Mouse (Mus musculus): ENCODE results near the gene Mgarp. TPM values are rescaled to one million over a fixed set of nuclear protein-coding genes. Genes with fewer than 3 reads are reported as not detected.
"Not testable (repeated sequence)": the region's sequence is repeated elsewhere in the genome, so short reads cannot be mapped to it uniquely, and the experiment has no call there.

Mgarp gene
- polyA plus RNA-seq, 1 experiment from 2014 or later, result 7.5 TPM

GRCm38 (mm10) chr3:51412457-51412856 is 15.9 kb upstream of the Mgarp start:
- WGBS, result 92% methylated on average over 7 of the region's 7 CpGs
- H3K36me3 ChIP-seq, result no peaks in the 10 kb centered on the region
- DNase-seq (ENCODE audit: low spot score), result no peak
- peaks cover 28% of the 10 kb centered on the region for H3K4me1 ChIP-seq (replicated peaks)
- no peak overlapping the region for H3K4me3 ChIP-seq
- H3K27me3 ChIP-seq (ENCODE audit: insufficient read depth, poor library complexity, severe bottlenecking), result no peaks in the 10 kb centered on the region
- no peak overlapping the region for H3K27ac ChIP-seq
- H3K9me3 ChIP-seq, result no peaks in the 10 kb centered on the region

DNA sequence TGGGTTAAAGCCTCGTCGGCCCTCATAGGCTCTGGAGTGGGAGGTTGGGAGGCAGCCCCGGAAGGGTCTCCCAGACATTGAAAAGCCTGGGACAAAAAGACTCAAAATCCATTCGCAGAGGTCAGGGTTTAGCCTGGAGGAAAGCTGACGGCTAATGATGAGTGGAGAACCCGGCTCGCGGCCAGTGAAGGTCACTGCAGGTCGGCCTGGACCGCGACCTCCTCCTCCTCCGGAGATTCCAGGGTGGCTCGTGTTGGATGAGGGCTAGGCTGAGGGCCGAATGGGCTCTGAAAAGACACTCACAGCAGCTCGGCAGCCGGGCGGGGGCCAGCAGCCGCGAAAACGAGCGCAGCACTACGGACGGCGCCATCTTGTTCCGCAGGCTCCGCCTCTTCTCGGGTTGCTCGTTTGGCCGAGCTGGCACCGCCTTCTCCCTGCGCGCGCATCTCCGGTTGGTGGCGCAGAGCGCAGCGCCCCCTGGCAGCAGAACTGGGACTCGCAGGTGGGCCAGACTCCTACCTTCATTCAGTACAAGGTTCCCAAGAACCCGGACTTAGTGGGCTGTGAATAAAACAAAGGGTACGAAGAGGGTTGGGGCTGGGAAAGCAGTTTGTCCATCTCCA is 12.1 kb upstream of the Mgarp start, which contains the start of gene Ndufc1:
Gene Ndufc1 (minus strand): TSS at position 428 of the 623 bp plus-strand sequence.
- WGBS, result under 1% methylated on average over 40 of the region's 40 CpGs
- peak; percentile 99 for DNase-seq (ENCODE audit: low spot score)
- Histone ChIP-seq H3K4me3 (peak within 1 kb of the TSS; percentile 86), H3K36me3 (peaks cover 32% of the 10 kb centered on the region), H3K4me1 (replicated peaks) (peaks cover 20% of the 10 kb centered on the region), H3K27me3 (ENCODE audit: insufficient read depth, poor library complexity, severe bottlenecking) (no peaks in the 10 kb centered on the region), H3K9me3 (no peaks in the 10 kb centered on the region), H3K27ac (peak within 1 kb of the TSS; percentile 98)

DNA sequence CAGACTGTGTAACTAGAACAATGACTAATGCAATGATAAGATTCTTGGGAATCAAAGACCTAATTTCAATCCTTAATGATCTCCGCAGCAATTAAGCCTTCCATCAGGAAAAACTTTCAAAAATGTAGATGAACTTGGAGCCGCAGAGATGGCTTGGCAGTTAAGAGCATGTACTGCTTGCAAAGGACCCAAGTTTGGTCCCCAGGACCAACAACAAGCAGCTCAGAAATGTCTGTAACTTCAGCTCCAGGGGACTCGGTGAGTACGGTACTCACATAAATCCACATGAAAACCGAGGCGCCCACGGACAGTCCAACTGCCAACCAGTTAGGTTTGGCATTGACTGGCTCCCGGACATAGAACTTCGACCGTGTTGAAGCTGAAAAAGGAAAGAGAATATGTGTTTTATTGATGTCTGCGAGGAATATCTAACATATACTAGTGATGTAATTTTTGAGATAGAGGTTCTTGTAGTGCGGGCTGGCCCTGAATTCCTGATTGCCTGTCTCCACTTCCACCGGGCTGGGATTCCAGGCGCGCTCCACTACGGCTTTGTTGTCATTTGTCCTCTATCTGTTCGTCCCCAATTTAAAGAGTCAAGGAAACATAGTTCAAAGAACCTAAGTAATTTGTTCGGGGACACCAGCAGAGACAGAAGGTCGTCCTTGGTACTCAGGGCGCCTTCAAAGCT is 11.5 kb upstream of the Mgarp start:
- DNase-seq (ENCODE audit: low spot score), result no peak
- Histone ChIP-seq H3K27me3 (ENCODE audit: insufficient read depth, poor library complexity, severe bottlenecking) (no peaks in the 10 kb centered on the region), H3K27ac (peak overlapping the region; percentile 98), H3K9me3 (no peaks in the 10 kb centered on the region), H3K4me1 (replicated peaks) (peaks cover 18% of the 10 kb centered on the region), H3K36me3 (peaks cover 39% of the 10 kb centered on the region), H3K4me3 (peak overlapping the region; percentile 86)
- 30% methylated on average over 20 of the region's 20 CpGs for WGBS

DNA sequence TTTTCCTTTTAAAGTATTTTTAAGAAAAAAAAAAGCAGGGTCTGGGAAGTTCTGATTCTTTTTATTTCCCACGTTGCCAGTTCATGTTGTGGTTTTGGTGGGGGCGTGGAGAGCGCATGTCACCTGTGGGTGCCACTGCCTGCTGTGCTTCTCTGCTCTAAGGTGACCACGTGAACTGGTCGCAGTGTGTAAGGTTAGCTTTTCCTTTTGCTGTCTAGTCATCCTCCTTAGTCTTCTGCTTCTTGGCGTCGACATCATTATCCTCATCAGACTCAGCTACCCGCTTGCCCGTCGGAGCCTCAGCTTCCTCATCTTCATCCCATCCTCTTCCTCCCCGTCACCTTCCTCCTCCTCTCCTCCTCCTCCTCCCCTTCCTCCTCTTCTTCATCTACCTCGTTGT is 6.1 kb upstream of the Mgarp start:
- WGBS, result 91% methylated on average over 12 of the region's 12 CpGs
- Histone ChIP-seq H3K4me3 (no peak overlapping the region), H3K27me3 (ENCODE audit: insufficient read depth, poor library complexity, severe bottlenecking) (peaks cover 20% of the 10 kb centered on the region), H3K9me3 (no peaks in the 10 kb centered on the region), H3K4me1 (replicated peaks) (peaks cover 20% of the 10 kb centered on the region), H3K36me3 (peaks cover 45% of the 10 kb centered on the region), H3K27ac (no peak overlapping the region)
- no peak for DNase-seq (ENCODE audit: low spot score)

DNA sequence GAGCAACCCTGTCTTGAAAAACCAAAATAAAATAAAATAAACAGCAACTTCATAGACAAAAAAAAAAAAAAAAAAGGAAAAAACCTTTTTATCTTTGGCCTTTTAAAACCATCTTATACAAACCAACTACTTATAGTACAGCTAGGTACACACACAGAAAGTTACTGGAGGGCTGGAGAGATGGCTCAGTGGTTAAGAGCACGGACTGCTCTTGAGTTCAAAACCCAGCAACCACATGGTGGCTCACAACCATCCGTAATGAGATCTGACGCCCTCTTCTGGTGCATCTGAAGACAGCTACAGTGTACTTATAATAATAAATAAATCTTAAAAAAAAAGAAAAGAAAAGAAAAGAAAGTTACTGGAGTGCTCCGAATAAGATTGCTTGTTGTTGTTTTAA is 5.5 kb upstream of the Mgarp start:
- H3K4me1 ChIP-seq (replicated peaks), result peaks cover 19% of the 10 kb centered on the region
- WGBS, result 66% methylated on average over 4 of the region's 4 CpGs
- H3K9me3 ChIP-seq, result not testable (repeated sequence)

GRCm38 (mm10) chr3:51400682-51401081 is 4.1 kb upstream of the Mgarp start:
- DNase-seq (ENCODE audit: low spot score), result no peak
- Histone ChIP-seq H3K4me3 (no peak overlapping the region), H3K9me3 (no peaks in the 10 kb centered on the region), H3K27ac (no peak overlapping the region), H3K4me1 (replicated peaks) (peaks cover 27% of the 10 kb centered on the region), H3K36me3 (peaks cover 31% of the 10 kb centered on the region), H3K27me3 (ENCODE audit: insufficient read depth, poor library complexity, severe bottlenecking) (peaks cover 40% of the 10 kb centered on the region)
- 81% methylated on average over 10 of the region's 10 CpGs for WGBS

More for the DNA sequence above, 5.5 kb upstream of the Mgarp start:
- not testable (repeated sequence) for H3K4me3 ChIP-seq; DNase-seq (ENCODE audit: low spot score); H3K27ac ChIP-seq
- peaks cover 44% of the 10 kb centered on the region for H3K36me3 ChIP-seq
- H3K27me3 ChIP-seq (ENCODE audit: insufficient read depth, poor library complexity, severe bottlenecking), result peaks cover 26% of the 10 kb centered on the region

DNA sequence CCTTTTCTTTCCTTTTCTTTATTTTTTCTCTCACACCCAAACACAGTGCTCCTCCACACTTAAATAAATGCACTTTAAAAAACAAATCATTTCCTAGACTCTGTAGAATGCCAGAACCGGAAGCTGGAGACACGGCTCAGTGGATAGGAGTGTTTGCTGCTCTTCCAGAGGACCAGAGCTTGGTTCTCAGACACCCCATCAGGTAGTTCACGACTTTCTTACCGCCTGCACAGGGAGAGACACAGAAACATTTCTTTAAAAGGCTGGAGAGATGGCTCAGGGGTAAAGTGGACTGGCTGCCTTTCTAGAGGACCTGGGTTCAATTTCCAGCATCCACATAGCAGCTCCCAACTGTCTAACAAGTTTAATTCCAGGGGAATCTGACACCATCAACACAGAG is 3.0 kb upstream of the Mgarp start:
- 56% methylated on average over 4 of the region's 4 CpGs for WGBS

DNA sequence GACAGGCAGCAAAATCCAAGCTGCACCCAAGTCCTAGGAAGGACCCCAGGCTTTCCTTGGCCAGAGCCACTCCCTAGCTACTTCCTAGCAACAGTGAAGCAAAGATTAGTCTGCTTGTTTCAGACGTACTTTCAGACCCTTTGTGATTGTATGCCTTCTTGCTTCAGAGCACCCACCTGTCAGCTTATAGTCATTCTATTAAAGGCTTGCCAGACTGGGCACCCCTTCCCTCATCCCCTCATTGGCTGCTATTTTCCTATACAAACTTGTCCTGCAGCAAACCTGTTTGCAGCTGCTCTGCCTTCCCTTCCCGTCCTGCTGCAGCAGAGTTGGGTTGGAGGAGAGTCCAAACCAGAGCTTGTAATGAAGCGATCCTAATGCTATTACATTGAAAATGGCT is 2.1 kb upstream of the Mgarp start:
- H3K4me1 ChIP-seq (replicated peaks), result peaks cover 27% of the 10 kb centered on the region
- H3K4me3 ChIP-seq, result no peak overlapping the region
- WGBS, result 15% methylated on average over 3 of the region's 3 CpGs
- no peak overlapping the region for H3K27ac ChIP-seq
- DNase-seq (ENCODE audit: low spot score), result no peak
- H3K27me3 ChIP-seq (ENCODE audit: insufficient read depth, poor library complexity, severe bottlenecking), result peaks cover 49% of the 10 kb centered on the region
- H3K36me3 ChIP-seq, result peaks cover 13% of the 10 kb centered on the region
- H3K9me3 ChIP-seq, result no peaks in the 10 kb centered on the region

More for the DNA sequence above, 3.0 kb upstream of the Mgarp start:
- Histone ChIP-seq H3K27me3 (ENCODE audit: insufficient read depth, poor library complexity, severe bottlenecking) (peaks cover 49% of the 10 kb centered on the region), H3K4me1 (replicated peaks) (peaks cover 27% of the 10 kb centered on the region), H3K27ac (no peak overlapping the region), H3K4me3 (no peak overlapping the region), H3K9me3 (no peaks in the 10 kb centered on the region), H3K36me3 (peaks cover 22% of the 10 kb centered on the region)
- no peak for DNase-seq (ENCODE audit: low spot score)

DNA sequence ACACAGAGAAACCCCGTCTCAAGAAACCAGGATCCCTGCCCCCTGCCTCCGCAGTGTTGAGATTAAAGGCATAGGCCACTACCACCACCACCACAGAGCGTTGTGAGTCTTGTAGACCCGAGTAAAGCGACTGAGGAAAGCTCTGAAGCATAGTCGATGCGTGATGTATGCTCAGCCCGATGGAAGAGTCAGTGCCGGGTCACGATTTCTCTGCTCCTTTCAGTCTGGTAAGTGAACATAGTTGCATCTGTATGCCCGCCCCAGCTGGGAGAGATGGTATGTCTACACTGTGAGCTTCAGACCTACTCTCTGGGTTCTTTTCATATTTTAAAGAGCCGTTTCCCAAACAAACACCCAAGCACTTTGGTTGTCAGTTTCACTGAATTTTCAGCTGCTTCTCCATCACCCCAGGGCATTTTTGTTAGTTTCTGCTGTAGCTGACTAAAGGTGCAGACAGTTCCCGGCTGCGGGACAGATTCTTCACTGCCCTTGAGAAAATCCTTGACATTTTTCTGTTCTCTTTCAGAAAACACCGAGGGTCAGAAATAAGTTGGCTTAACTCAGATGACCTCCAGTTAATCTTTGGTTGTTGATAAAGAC is 1.3 kb upstream of the Mgarp start:
- no peak for DNase-seq (ENCODE audit: low spot score)
- Histone ChIP-seq H3K4me3 (no peak overlapping the region), H3K4me1 (replicated peaks) (peaks cover 27% of the 10 kb centered on the region), H3K27ac (no peak overlapping the region), H3K27me3 (ENCODE audit: insufficient read depth, poor library complexity, severe bottlenecking) (peaks cover 49% of the 10 kb centered on the region), H3K36me3 (peaks cover 4% of the 10 kb centered on the region), H3K9me3 (no peaks in the 10 kb centered on the region)
- 42% methylated on average over 15 of the region's 15 CpGs for WGBS

DNA sequence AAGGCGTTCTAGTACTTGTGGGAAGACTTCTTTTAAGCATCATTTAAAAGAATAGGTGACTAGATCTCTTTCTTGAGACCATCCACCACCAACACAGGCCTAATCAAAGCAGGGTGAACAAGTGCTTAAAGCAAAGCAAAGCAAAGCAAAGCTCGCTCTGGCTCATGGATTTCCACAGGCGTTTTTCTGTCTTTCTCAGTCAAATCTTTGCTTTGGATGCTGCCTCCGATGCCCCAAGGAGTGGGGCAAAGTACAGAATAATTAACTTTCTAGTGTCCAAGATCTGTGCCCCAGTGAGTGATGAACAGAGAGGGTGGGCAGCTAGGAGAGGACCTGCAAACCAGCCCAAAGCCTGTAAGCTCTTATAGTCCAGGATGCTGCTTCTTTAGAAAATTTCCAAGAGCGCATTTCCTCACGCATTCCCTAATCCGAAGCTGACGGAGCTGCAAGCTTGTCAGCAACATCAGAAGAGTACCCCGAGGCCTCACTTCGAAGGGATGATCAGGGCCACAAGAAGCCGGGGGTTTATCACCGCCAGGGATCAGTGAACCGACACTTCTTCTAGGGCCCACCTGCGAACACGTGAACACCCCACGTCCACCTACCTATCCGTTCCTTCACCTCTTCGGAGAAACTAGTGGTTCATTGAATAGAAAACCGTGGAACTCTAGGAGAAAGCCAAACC is 935 bp downstream of the Mgarp start:
- 17% methylated on average over 19 of the region's 19 CpGs for WGBS
- no peak for DNase-seq (ENCODE audit: low spot score)

GRCm38 (mm10) chr3:51394881-51395280 is 1.7 kb downstream of the Mgarp start:
- H3K9me3 ChIP-seq, result no peaks in the 10 kb centered on the region
- DNase-seq (ENCODE audit: low spot score), result no peak
- peaks cover 52% of the 10 kb centered on the region for H3K27me3 ChIP-seq (ENCODE audit: insufficient read depth, poor library complexity, severe bottlenecking)
- WGBS, result 59% methylated on average over 3 of the region's 3 CpGs
- H3K27ac ChIP-seq, result no peak overlapping the region
- H3K36me3 ChIP-seq, result no peaks in the 10 kb centered on the region
- peaks cover 27% of the 10 kb centered on the region for H3K4me1 ChIP-seq (replicated peaks)
- H3K4me3 ChIP-seq, result no peak overlapping the region

More for the DNA sequence above, 935 bp downstream of the Mgarp start:
- no peaks in the 10 kb centered on the region for H3K36me3 ChIP-seq
- no peaks in the 10 kb centered on the region for H3K9me3 ChIP-seq
- peaks cover 49% of the 10 kb centered on the region for H3K27me3 ChIP-seq (ENCODE audit: insufficient read depth, poor library complexity, severe bottlenecking)
- H3K4me3 ChIP-seq, result peak overlapping the region; percentile 62
- H3K27ac ChIP-seq, result no peak overlapping the region
- H3K4me1 ChIP-seq (replicated peaks), result peaks cover 27% of the 10 kb centered on the region

DNA sequence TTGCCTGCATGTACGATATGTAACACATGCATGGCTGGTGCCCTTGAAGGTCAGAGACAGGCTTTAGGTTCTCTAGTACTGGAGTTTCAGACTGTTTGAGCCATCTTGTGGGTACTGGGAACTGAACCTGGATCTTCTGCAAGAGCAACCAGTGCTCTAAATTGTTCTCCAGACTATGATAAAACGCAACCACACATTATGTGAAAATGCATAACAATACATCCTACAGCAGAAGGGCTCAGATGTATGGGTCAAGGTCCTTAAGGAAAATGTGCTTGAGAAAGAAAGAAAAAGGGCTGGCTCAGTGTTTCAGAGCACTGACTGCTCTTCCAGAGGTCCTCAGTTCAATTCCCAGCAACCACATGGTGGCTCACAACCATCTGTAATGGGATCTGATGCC is 2.9 kb downstream of the Mgarp start:
- DNase-seq (ENCODE audit: low spot score), result no peak

More for the DNA sequence above, 2.9 kb downstream of the Mgarp start:
- Histone ChIP-seq H3K36me3 (no peaks in the 10 kb centered on the region), H3K27ac (no peak overlapping the region), H3K9me3 (no peaks in the 10 kb centered on the region), H3K27me3 (ENCODE audit: insufficient read depth, poor library complexity, severe bottlenecking) (peaks cover 49% of the 10 kb centered on the region), H3K4me3 (no peak overlapping the region), H3K4me1 (replicated peaks) (peaks cover 26% of the 10 kb centered on the region)
- 97% methylated on average over 2 of the region's 2 CpGs for WGBS

All from hindbrain, embryonic 10.5 days (tissue).